Mouse (Mus musculus): ENCODE data around the gene Golga4. TPM values are rescaled to one million over a fixed set of nuclear protein-coding genes. Genes with fewer than 3 reads are reported as not detected.

Golga4 gene
- polyA plus RNA-seq, 1 experiment from 2014 or later, result 48.5 TPM

DNA sequence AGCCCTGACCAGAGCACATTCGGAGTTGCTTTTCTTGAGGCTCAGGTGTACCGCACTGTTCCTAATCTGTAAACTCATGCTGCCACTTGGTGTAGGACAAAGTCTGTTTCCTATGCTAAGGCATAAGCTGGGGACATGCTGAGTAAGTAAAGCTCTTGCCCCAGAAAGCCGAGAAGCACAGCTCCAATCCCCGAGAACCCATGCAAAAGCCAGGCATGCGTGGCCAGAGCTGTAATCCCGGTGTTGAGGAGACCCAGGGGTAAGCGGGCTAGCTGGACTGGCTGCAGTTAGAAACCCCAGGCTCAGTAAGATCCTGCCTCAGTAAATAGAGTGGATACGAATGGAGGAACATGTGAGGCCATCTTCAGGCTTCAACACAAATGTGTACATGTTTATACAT is 35.8 kb downstream of the Golga4 start:
- 93% methylated on average over 8 of the region's 8 CpGs for WGBS
- DNase-seq (ENCODE audit: low spot score), result no peak
- H3K9me3 ChIP-seq (ENCODE audit: control insufficient read depth, low read length), result no peaks in the 10 kb centered on the region
- H3K4me1 ChIP-seq (ENCODE audit: control insufficient read depth, insufficient read depth, low read length), result no peaks in the 10 kb centered on the region
- H3K9ac ChIP-seq (ENCODE audit: low read depth, low read length), result no peak overlapping the region
- no peak overlapping the region for H3K27ac ChIP-seq (replicated peaks; ENCODE audit: low read depth, low read length)
- no peak overlapping the region for H3K4me3 ChIP-seq (ENCODE audit: low read depth, low read length)
- H3K27me3 ChIP-seq (replicated peaks; ENCODE audit: control insufficient read depth, insufficient read depth, low read length), result no peaks in the 10 kb centered on the region
- ATAC-seq (ENCODE audit: low read depth), result no peak
- no peak overlapping the region for H3K4me2 ChIP-seq (ENCODE audit: low read depth, low read length)
- peaks cover 73% of the 10 kb centered on the region for H3K36me3 ChIP-seq (ENCODE audit: control insufficient read depth, insufficient read depth, low read length)

DNA sequence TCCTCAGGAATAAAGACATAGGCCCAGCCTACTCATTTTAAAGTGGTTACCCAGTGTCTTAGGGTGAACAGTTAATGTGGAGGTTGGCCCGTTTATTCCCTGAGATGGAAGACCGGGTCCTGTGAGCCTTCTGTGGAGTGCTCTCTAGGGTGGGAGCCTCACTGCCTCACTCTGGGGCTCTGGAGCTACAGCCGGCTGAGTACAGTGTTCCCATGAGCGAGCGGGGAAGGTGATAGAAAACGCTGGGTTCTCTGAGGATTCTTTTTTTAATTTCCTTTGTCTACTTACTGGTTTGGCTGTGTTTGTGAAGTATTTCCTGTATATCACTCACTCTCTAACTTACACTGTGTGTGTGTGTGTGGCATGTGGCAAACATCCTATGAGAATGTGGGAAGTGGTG is 39.1 kb downstream of the Golga4 start:
- 78% methylated on average over 6 of the region's 6 CpGs for WGBS
- H3K4me1 ChIP-seq (ENCODE audit: control insufficient read depth, insufficient read depth, low read length), result no peaks in the 10 kb centered on the region
- H3K9me3 ChIP-seq (ENCODE audit: control insufficient read depth, low read length), result no peaks in the 10 kb centered on the region
- H3K36me3 ChIP-seq (ENCODE audit: control insufficient read depth, insufficient read depth, low read length), result peaks cover 61% of the 10 kb centered on the region
- no peak overlapping the region for H3K4me2 ChIP-seq (ENCODE audit: low read depth, low read length)
- DNase-seq (ENCODE audit: low spot score) (no peak), ATAC-seq (ENCODE audit: low read depth) (no peak)
- no peak overlapping the region for H3K9ac ChIP-seq (ENCODE audit: low read depth, low read length)
- no peaks in the 10 kb centered on the region for H3K27me3 ChIP-seq (replicated peaks; ENCODE audit: control insufficient read depth, insufficient read depth, low read length)
- H3K4me3 ChIP-seq (ENCODE audit: low read depth, low read length), result no peak overlapping the region
- no peak overlapping the region for H3K27ac ChIP-seq (replicated peaks; ENCODE audit: low read depth, low read length)

DNA sequence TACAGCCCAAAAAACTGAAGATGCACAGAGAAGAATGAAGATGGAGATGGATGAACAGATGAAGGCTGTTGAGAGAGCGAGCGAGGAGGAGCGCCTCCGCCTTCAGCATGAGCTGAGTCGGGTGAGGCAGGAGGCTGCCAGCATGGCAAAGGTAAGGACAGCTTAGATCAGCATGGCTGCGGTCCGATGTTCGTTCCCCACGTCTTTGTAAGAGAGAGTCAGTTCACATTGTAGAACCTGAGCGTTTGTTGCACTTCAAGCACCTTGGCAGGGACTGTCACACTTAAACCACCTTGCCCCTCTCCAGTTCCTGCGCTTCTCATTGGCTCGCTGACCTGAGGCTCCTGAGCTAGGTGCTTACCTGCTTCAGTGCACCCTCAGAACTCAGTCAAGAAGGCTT is 42.6 kb downstream of the Golga4 start:
- no peak overlapping the region for H3K9ac ChIP-seq (ENCODE audit: low read depth, low read length)
- DNase-seq (ENCODE audit: low spot score) (no peak), ATAC-seq (ENCODE audit: low read depth) (no peak)
- no peak overlapping the region for H3K4me2 ChIP-seq (ENCODE audit: low read depth, low read length)
- H3K36me3 ChIP-seq (ENCODE audit: control insufficient read depth, insufficient read depth, low read length), result peaks cover 62% of the 10 kb centered on the region
- no peak overlapping the region for H3K27ac ChIP-seq (replicated peaks; ENCODE audit: low read depth, low read length)
- no peaks in the 10 kb centered on the region for H3K4me1 ChIP-seq (ENCODE audit: control insufficient read depth, insufficient read depth, low read length)
- H3K4me3 ChIP-seq (ENCODE audit: low read depth, low read length), result no peak overlapping the region
- 97% methylated on average over 12 of the region's 12 CpGs for WGBS
- H3K9me3 ChIP-seq (ENCODE audit: control insufficient read depth, low read length), result no peaks in the 10 kb centered on the region
- no peaks in the 10 kb centered on the region for H3K27me3 ChIP-seq (replicated peaks; ENCODE audit: control insufficient read depth, insufficient read depth, low read length)

DNA sequence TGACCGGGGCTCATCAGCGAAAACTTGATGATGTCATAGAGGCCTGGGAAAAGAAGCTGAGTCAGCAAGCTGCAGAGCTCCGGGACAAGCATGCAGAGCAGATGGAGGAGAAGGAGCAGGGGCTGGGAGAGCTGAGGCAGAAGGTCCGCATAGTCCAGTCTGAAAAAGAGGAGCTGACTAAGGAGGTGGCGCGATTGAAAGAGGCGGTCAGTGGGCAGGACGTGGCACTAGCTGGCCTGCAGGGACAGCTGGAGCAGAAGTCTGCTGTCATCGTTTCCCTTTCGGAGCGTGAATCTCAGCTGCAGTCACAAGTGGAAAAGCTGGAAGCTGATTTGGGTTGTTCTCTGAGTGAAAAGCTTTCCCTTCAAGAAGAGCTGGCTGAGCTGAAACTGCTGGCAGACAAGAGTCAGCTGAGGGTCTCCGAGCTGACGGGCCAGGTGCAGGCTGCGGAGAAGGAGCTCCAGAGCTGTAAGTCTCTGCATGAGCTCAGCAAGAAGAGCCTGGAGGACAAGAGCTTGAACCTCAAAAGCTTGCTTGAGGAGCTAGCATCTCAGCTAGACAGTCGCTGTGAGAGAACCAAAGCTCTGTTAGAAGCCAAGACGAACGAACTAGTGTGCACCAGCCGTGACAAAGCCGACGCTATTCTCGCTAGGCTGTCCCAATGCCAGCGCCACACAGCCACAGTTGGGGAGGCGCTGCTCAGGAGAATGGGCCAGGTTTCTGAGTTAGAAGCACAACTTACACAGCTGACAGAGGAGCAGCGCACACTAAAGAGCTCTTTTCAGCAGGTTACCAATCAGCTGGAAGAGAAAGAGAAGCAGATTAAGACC is 51.1 kb downstream of the Golga4 start:
- H3K4me1 ChIP-seq (ENCODE audit: control insufficient read depth, insufficient read depth, low read length), result no peaks in the 10 kb centered on the region
- no peak overlapping the region for H3K9ac ChIP-seq (ENCODE audit: low read depth, low read length)
- no peaks in the 10 kb centered on the region for H3K27me3 ChIP-seq (replicated peaks; ENCODE audit: control insufficient read depth, insufficient read depth, low read length)
- WGBS, result 83% methylated on average over 24 of the region's 24 CpGs
- H3K36me3 ChIP-seq (ENCODE audit: control insufficient read depth, insufficient read depth, low read length), result peaks cover 87% of the 10 kb centered on the region
- ATAC-seq (ENCODE audit: low read depth) (peak; percentile 26; the same call in 1 of the 2 replicates), DNase-seq (ENCODE audit: low spot score) (peak; percentile 35)
- H3K4me2 ChIP-seq (ENCODE audit: low read depth, low read length), result no peak overlapping the region
- H3K4me3 ChIP-seq (ENCODE audit: low read depth, low read length), result no peak overlapping the region
- no peaks in the 10 kb centered on the region for H3K9me3 ChIP-seq (ENCODE audit: control insufficient read depth, low read length)
- no peak overlapping the region for H3K27ac ChIP-seq (replicated peaks; ENCODE audit: low read depth, low read length)

DNA sequence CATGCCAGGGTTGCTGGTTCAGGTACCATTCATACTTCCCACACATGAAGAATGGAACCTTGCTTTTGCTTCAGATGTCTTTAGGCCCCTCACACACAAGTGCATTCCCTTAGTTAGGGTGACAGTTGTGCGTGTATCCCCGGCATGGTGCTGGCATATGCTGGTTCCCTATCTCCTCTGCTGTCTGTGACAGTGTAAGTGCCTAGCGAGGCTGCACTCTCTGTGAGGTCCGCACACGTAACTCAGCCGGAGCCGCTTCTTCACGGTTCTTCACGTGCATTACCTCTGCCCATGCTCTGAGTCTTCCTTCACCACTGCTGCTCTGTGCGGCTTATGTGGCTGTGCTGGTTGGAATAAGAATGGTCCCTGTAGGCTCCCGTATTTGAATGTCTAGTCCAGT is 57.3 kb downstream of the Golga4 start:
- ATAC-seq (ENCODE audit: low read depth) (no peak), DNase-seq (ENCODE audit: low spot score) (no peak)
- no peak overlapping the region for H3K27ac ChIP-seq (replicated peaks; ENCODE audit: low read depth, low read length)
- H3K9ac ChIP-seq (ENCODE audit: low read depth, low read length), result no peak overlapping the region
- H3K4me3 ChIP-seq (ENCODE audit: low read depth, low read length), result no peak overlapping the region
- no peaks in the 10 kb centered on the region for H3K4me1 ChIP-seq (ENCODE audit: control insufficient read depth, insufficient read depth, low read length)
- H3K36me3 ChIP-seq (ENCODE audit: control insufficient read depth, insufficient read depth, low read length), result peaks cover 93% of the 10 kb centered on the region
- H3K27me3 ChIP-seq (replicated peaks; ENCODE audit: control insufficient read depth, insufficient read depth, low read length), result no peaks in the 10 kb centered on the region
- H3K4me2 ChIP-seq (ENCODE audit: low read depth, low read length), result no peak overlapping the region
- H3K9me3 ChIP-seq (ENCODE audit: control insufficient read depth, low read length), result no peaks in the 10 kb centered on the region
- WGBS, result 94% methylated on average over 11 of the region's 11 CpGs

DNA sequence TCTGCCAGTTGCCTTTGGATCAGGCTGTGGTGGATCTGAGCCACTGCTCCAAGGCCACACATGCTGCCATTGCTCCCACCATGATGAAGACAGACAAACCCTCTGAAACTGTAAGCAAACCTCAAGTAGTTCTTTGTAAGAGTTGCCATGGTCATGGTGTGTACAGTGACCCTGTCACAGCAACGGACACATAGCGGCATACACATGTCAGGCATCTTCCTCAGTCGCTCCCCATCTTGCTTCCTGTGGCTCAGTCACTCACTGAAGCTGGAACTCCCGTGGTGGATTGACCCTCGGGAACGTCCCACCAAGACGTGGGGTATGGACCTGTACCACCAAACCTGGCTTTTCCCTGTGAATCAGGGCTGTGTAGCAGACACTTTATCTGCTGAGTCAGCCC is 57.8 kb downstream of the Golga4 start:
- no peaks in the 10 kb centered on the region for H3K27me3 ChIP-seq (replicated peaks; ENCODE audit: control insufficient read depth, insufficient read depth, low read length)

DNA sequence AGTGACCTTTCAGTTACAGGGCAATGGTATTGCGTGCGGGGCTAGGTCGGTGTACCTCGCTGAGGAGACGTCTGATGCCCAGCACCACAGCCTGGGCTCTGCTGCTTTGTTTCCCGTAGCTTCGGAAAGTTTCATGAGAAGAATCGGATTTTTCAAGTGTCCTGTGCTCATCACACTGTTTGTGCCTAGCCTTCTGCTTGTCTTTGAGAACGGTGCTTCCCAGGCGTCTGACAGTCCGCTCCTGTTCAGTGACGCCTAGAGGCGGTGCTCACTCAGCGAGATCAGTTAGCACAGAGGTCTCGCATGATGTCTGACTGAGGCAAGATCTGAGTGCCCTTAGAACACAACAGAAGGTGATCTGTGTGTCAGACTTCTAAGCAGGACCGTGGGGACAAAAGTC is 58.6 kb downstream of the Golga4 start:
- Histone ChIP-seq H3K9ac (ENCODE audit: low read depth, low read length) (no peak overlapping the region), H3K9me3 (ENCODE audit: control insufficient read depth, low read length) (no peaks in the 10 kb centered on the region), H3K36me3 (ENCODE audit: control insufficient read depth, insufficient read depth, low read length) (peaks cover 90% of the 10 kb centered on the region), H3K4me2 (ENCODE audit: low read depth, low read length) (no peak overlapping the region), H3K27me3 (replicated peaks; ENCODE audit: control insufficient read depth, insufficient read depth, low read length) (no peaks in the 10 kb centered on the region), H3K4me3 (ENCODE audit: low read depth, low read length) (no peak overlapping the region), H3K4me1 (ENCODE audit: control insufficient read depth, insufficient read depth, low read length) (no peaks in the 10 kb centered on the region), H3K27ac (replicated peaks; ENCODE audit: low read depth, low read length) (no peak overlapping the region)
- whole genome bisulfite sequencing, result 87% methylated on average over 16 of the region's 16 CpGs
- DNase-seq (ENCODE audit: low spot score) (no peak), ATAC-seq (ENCODE audit: low read depth) (no peak)

More for the DNA sequence above, 57.8 kb downstream of the Golga4 start:
- ATAC-seq (ENCODE audit: low read depth), result no peak
- DNase-seq (ENCODE audit: low spot score), result no peak
- no peak overlapping the region for H3K27ac ChIP-seq (replicated peaks; ENCODE audit: low read depth, low read length)
- H3K4me3 ChIP-seq (ENCODE audit: low read depth, low read length), result no peak overlapping the region
- no peaks in the 10 kb centered on the region for H3K4me1 ChIP-seq (ENCODE audit: control insufficient read depth, insufficient read depth, low read length)
- no peaks in the 10 kb centered on the region for H3K9me3 ChIP-seq (ENCODE audit: control insufficient read depth, low read length)
- no peak overlapping the region for H3K9ac ChIP-seq (ENCODE audit: low read depth, low read length)
- no peak overlapping the region for H3K4me2 ChIP-seq (ENCODE audit: low read depth, low read length)
- WGBS, result 95% methylated on average over 7 of the region's 7 CpGs
- H3K36me3 ChIP-seq (ENCODE audit: control insufficient read depth, insufficient read depth, low read length), result peaks cover 90% of the 10 kb centered on the region

DNA sequence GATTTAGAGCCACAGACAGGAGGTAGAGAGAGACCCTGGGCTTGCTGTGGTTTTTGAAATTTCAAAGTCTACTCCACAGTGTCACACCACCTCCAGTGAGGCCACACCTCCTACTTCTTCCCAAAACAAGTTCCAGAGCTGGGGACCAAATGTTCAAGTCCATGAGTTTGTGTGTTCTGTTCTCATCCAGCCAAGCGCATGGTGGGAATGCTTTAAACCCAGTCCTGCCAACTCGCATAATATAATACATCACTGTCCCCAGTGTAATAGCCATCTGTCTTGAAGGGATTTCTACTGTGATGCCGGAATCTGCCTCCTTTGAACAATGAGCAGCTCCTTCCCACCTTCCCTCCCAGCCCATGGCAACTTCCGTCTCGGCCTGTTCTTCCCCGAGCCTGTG is 63.3 kb downstream of the Golga4 start:
- 85% methylated on average over 6 of the region's 6 CpGs for WGBS
- peaks cover 93% of the 10 kb centered on the region for H3K36me3 ChIP-seq (ENCODE audit: control insufficient read depth, insufficient read depth, low read length)

DNA sequence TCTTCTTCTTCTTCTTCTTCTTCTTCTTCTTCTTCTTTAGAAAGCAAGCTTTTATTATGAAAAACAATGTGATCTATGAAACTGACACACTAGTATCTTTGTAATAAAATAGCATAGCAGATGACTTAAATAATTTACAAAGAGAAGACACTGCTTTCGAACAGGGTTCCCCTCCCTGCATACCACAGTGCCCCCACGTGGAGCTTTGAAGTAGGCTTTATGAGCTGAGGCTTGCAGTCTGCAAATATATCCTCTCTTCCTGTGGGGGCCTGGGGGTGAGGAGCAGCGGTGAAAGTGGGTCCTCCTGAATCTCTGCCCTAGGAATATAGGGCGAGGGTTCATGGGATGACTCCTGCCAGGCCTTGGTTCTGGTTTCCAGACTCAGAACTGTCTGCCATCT is 64.8 kb downstream of the Golga4 start:
- no peaks in the 10 kb centered on the region for H3K9me3 ChIP-seq (ENCODE audit: control insufficient read depth, low read length)
- WGBS, result 70% methylated on average over 4 of the region's 4 CpGs
- no peak for DNase-seq (ENCODE audit: low spot score)
- no peaks in the 10 kb centered on the region for H3K27me3 ChIP-seq (replicated peaks; ENCODE audit: control insufficient read depth, insufficient read depth, low read length)
- no peak for ATAC-seq (ENCODE audit: low read depth)
- no peak overlapping the region for H3K27ac ChIP-seq (replicated peaks; ENCODE audit: low read depth, low read length)
- no peak overlapping the region for H3K9ac ChIP-seq (ENCODE audit: low read depth, low read length)
- no peak overlapping the region for H3K4me3 ChIP-seq (ENCODE audit: low read depth, low read length)
- peaks cover 91% of the 10 kb centered on the region for H3K36me3 ChIP-seq (ENCODE audit: control insufficient read depth, insufficient read depth, low read length)
- no peak overlapping the region for H3K4me2 ChIP-seq (ENCODE audit: low read depth, low read length)
- H3K4me1 ChIP-seq (ENCODE audit: control insufficient read depth, insufficient read depth, low read length), result no peaks in the 10 kb centered on the region

More for the DNA sequence above, 63.3 kb downstream of the Golga4 start:
- Histone ChIP-seq H3K4me2 (ENCODE audit: low read depth, low read length) (no peak overlapping the region), H3K27me3 (replicated peaks; ENCODE audit: control insufficient read depth, insufficient read depth, low read length) (no peaks in the 10 kb centered on the region), H3K4me3 (ENCODE audit: low read depth, low read length) (no peak overlapping the region), H3K4me1 (ENCODE audit: control insufficient read depth, insufficient read depth, low read length) (no peaks in the 10 kb centered on the region), H3K9ac (ENCODE audit: low read depth, low read length) (no peak overlapping the region), H3K9me3 (ENCODE audit: control insufficient read depth, low read length) (no peaks in the 10 kb centered on the region), H3K27ac (replicated peaks; ENCODE audit: low read depth, low read length) (no peak overlapping the region)
- ATAC-seq (ENCODE audit: low read depth) (no peak), DNase-seq (ENCODE audit: low spot score) (no peak)
